Mouse (Mus musculus): ENCODE data around the gene Ehhadh. TPM values are rescaled to one million over a fixed set of nuclear protein-coding genes. Genes with fewer than 3 reads are reported as not detected.

The Ehhadh gene
- polyA plus RNA-seq, 1 experiment: 0.11 TPM

DNA sequence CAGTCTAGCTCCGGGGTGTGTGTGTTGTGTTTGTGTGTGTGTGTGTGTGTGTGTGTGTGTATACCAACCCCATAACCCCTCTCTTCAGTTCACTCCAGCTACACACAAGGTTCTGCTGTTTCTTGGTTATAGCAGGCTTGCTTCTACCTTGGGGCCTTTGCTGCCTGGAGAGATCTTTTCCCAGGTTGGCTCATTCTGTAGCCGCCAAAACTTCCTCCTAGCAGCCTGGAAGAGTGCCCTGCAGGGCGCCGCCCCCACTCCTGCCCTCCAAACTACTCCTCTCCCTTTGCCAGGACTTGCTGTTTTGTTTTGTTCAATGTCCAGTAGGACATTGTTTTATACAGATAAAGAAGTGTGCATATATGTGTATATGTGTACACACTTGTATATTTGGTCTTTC is 40.0 kb upstream of the Ehhadh start:
- no peak overlapping the region for H3K4me3 ChIP-seq

DNA sequence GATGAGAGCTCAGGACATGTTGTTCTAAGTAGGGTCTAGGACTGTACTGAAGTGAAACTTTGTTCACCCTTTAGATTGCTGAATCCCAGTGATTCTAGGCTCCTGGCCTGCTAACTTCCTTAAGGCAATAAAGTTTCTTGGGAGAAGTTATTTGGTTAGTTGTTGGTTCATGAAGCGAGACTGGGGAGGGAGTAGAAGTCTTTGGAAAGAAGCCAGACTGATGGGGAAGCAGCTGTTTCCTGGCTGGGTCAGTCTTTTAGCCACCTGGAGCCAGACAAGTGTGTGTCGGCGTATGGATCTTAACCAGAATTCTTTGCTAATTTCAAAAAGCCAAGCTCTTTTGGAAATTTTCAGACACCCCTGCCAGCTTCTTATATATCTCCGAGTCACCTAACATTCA is 39.5 kb upstream of the Ehhadh start:
- H3K36me3 ChIP-seq (ENCODE audit: control insufficient read depth, insufficient read depth): no peaks in the 10 kb centered on the region
- H3K79me2 ChIP-seq (ENCODE audit: control insufficient read depth, insufficient read depth): no peaks in the 10 kb centered on the region
- H3K4me2 ChIP-seq (ENCODE audit: low read depth): peak overlapping the region; percentile 7
- no peaks in the 10 kb centered on the region for H3K27me3 ChIP-seq (ENCODE audit: control insufficient read depth, insufficient read depth, insufficient read length)
- no peak overlapping the region for H3ac ChIP-seq (ENCODE audit: control insufficient read depth, insufficient read length)
- no peak for TF ChIP-seq MAX (IDR thresholded peaks at IDR 0.05; ENCODE audit: low read depth)
- TF ChIP-seq POLR2AphosphoS2 (IDR thresholded peaks at IDR 0.05; ENCODE audit: insufficient read length, low read depth): no peak
- TF ChIP-seq MYOD1 (IDR thresholded peaks at IDR 0.05; ENCODE audit: control insufficient read depth in 1 of 3, insufficient read length in 2 of 3, low read depth in 2 of 3): peak in 2 of 3 experiments; percentile 31 to 66
- no peak for TF ChIP-seq E2F4 (IDR thresholded peaks at IDR 0.05; ENCODE audit: insufficient read depth)
- TF ChIP-seq MYOG (IDR thresholded peaks at IDR 0.05; ENCODE audit: control insufficient read depth in 1 of 3, insufficient read depth in 1 of 3, insufficient read length in 2 of 3, low read depth in 2 of 3): peak in 1 of 3 experiments; percentile 8
- no peak for TF ChIP-seq SRF (IDR thresholded peaks at IDR 0.05; ENCODE audit: control insufficient read depth, insufficient read length, low read depth)
- TF ChIP-seq TCF12 (IDR thresholded peaks at IDR 0.05; ENCODE audit: insufficient read depth, poor library complexity, severe bottlenecking): peak; percentile 1
- TF ChIP-seq POLR2A (IDR thresholded peaks at IDR 0.05; ENCODE audit: insufficient read length, low read depth): no peak
- no peak overlapping the region for H3K4me3 ChIP-seq

More for the DNA sequence above, 40.0 kb upstream of the Ehhadh start:
- no peak overlapping the region for H3ac ChIP-seq (ENCODE audit: control insufficient read depth, insufficient read length)
- no peaks in the 10 kb centered on the region for H3K79me2 ChIP-seq (ENCODE audit: control insufficient read depth, insufficient read depth)
- H3K36me3 ChIP-seq (ENCODE audit: control insufficient read depth, insufficient read depth): no peaks in the 10 kb centered on the region
- H3K27me3 ChIP-seq (ENCODE audit: control insufficient read depth, insufficient read depth, insufficient read length): no peaks in the 10 kb centered on the region
- TF ChIP-seq MYOG (IDR thresholded peaks at IDR 0.05; ENCODE audit: control insufficient read depth in 1 of 3, insufficient read depth in 1 of 3, insufficient read length in 2 of 3, low read depth in 2 of 3) (no peak), MAX (IDR thresholded peaks at IDR 0.05; ENCODE audit: low read depth) (no peak), SRF (IDR thresholded peaks at IDR 0.05; ENCODE audit: control insufficient read depth, insufficient read length, low read depth) (no peak)
- H3K4me2 ChIP-seq (ENCODE audit: low read depth): peak overlapping the region; percentile 7

DNA sequence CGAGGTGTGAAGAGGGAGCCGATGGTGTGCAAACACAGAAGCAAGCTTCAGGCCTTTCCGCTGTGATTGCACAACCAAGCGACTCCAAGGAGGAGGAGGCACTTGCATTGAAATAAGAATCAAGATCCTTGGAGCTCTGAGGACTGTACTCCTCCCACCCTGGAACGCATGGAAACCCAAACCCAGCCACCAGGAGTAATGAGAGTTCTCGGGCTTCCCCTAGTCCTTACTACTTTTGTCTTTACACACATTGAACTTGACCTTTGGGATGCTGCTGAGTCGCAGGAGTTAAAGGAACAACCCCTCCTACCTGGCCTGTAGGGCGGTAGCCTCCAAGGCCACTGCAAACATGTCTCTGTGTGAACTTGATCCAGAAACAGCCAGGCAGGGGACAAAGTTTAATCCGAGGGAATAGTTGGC is 38.0 kb upstream of the Ehhadh start:
- Histone ChIP-seq H3K79me2 (ENCODE audit: control insufficient read depth, insufficient read depth) (no peaks in the 10 kb centered on the region), H3K27me3 (ENCODE audit: control insufficient read depth, insufficient read depth, insufficient read length) (no peaks in the 10 kb centered on the region), H3K36me3 (ENCODE audit: control insufficient read depth, insufficient read depth) (no peaks in the 10 kb centered on the region), H3ac (ENCODE audit: control insufficient read depth, insufficient read length) (no peak overlapping the region), H3K4me2 (ENCODE audit: low read depth) (no peak overlapping the region), H3K4me3 (no peak overlapping the region)
- TF ChIP-seq MYOG (IDR thresholded peaks at IDR 0.05; ENCODE audit: control insufficient read depth in 1 of 3, insufficient read depth in 1 of 3, insufficient read length in 2 of 3, low read depth in 2 of 3): no peak
- no peak for TF ChIP-seq REST (IDR thresholded peaks at IDR 0.05; ENCODE audit: insufficient read depth, insufficient read length)
- no peak for TF ChIP-seq USF1 (IDR thresholded peaks at IDR 0.05; ENCODE audit: low read depth)
- no peak for TF ChIP-seq E2F4 (IDR thresholded peaks at IDR 0.05; ENCODE audit: insufficient read depth)
- TF ChIP-seq SRF (IDR thresholded peaks at IDR 0.05; ENCODE audit: control insufficient read depth, insufficient read length, low read depth): no peak
- TF ChIP-seq POLR2A (IDR thresholded peaks at IDR 0.05; ENCODE audit: insufficient read length, low read depth): no peak
- no peak for TF ChIP-seq MYOD1 (IDR thresholded peaks at IDR 0.05; ENCODE audit: control insufficient read depth in 1 of 3, insufficient read length in 2 of 3, low read depth in 2 of 3)
- TF ChIP-seq TCF3 (IDR thresholded peaks at IDR 0.05; ENCODE audit: insufficient read length, low read depth): no peak
- TF ChIP-seq MAX (IDR thresholded peaks at IDR 0.05; ENCODE audit: low read depth): no peak
- no peak for TF ChIP-seq TCF12 (IDR thresholded peaks at IDR 0.05; ENCODE audit: insufficient read depth, poor library complexity, severe bottlenecking)
- TF ChIP-seq POLR2AphosphoS2 (IDR thresholded peaks at IDR 0.05; ENCODE audit: insufficient read length, low read depth): no peak
- TF ChIP-seq CEBPB (IDR thresholded peaks at IDR 0.05; ENCODE audit: insufficient read depth, poor library complexity, severe bottlenecking): no peak

DNA sequence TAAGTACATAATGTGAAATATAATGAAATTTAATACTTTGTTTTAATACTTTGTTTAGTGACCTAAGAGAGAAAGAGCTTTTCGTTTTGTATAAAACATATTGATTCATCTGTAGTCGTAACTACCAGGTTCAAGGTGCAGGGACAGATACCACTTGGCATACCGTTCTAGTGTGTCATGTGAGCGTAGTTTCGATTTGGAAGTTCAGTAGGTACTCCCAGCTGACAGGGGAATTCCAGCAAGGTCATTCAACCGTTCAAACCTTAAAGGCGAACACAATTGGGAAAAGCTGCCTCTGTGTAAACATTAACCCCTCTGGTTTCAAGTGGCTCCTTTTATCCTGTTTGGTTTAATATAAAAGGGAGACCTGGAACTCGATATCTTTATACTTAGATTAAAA is 31.0 kb upstream of the Ehhadh start:
- Histone ChIP-seq H3K27me3 (ENCODE audit: control insufficient read depth, insufficient read depth, insufficient read length) (no peaks in the 10 kb centered on the region), H3K4me2 (ENCODE audit: low read depth) (peak overlapping the region; percentile 74), H3ac (ENCODE audit: control insufficient read depth, insufficient read length) (no peak overlapping the region), H3K79me2 (ENCODE audit: control insufficient read depth, insufficient read depth) (no peaks in the 10 kb centered on the region), H3K4me3 (no peak overlapping the region), H3K36me3 (ENCODE audit: control insufficient read depth, insufficient read depth) (no peaks in the 10 kb centered on the region)
- TF ChIP-seq TCF12 (IDR thresholded peaks at IDR 0.05; ENCODE audit: insufficient read depth, poor library complexity, severe bottlenecking): no peak

- H3K4me2 ChIP-seq (ENCODE audit: low read depth): peak overlapping the region; percentile 74
- no peak overlapping the region for H3K4me3 ChIP-seq
- no peaks in the 10 kb centered on the region for H3K36me3 ChIP-seq (ENCODE audit: control insufficient read depth, insufficient read depth)
- no peaks in the 10 kb centered on the region for H3K27me3 ChIP-seq (ENCODE audit: control insufficient read depth, insufficient read depth, insufficient read length)
- H3K79me2 ChIP-seq (ENCODE audit: control insufficient read depth, insufficient read depth): no peaks in the 10 kb centered on the region
- H3ac ChIP-seq (ENCODE audit: control insufficient read depth, insufficient read length): no peak overlapping the region
- no peak for TF ChIP-seq MYOD1 (IDR thresholded peaks at IDR 0.05; ENCODE audit: control insufficient read depth in 1 of 3, insufficient read length in 2 of 3, low read depth in 2 of 3)
- TF ChIP-seq CEBPB (IDR thresholded peaks at IDR 0.05; ENCODE audit: insufficient read depth, poor library complexity, severe bottlenecking): no peak
- no peak for TF ChIP-seq TCF12 (IDR thresholded peaks at IDR 0.05; ENCODE audit: insufficient read depth, poor library complexity, severe bottlenecking)
- no peak for TF ChIP-seq SRF (IDR thresholded peaks at IDR 0.05; ENCODE audit: control insufficient read depth, insufficient read length, low read depth)
- no peak for TF ChIP-seq POLR2AphosphoS2 (IDR thresholded peaks at IDR 0.05; ENCODE audit: insufficient read length, low read depth)
- TF ChIP-seq MYOG (IDR thresholded peaks at IDR 0.05; ENCODE audit: control insufficient read depth in 1 of 3, insufficient read depth in 1 of 3, insufficient read length in 2 of 3, low read depth in 2 of 3): no peak
- TF ChIP-seq POLR2A (IDR thresholded peaks at IDR 0.05; ENCODE audit: insufficient read length, low read depth): no peak
- TF ChIP-seq MAX (IDR thresholded peaks at IDR 0.05; ENCODE audit: low read depth): no peak
These were observed 30.5 kb upstream of the Ehhadh start for GRCm38 (mm10) chr16:21818132-21818531.
